Mouse (Mus musculus): ENCODE results near the gene Rec8.

DNA sequence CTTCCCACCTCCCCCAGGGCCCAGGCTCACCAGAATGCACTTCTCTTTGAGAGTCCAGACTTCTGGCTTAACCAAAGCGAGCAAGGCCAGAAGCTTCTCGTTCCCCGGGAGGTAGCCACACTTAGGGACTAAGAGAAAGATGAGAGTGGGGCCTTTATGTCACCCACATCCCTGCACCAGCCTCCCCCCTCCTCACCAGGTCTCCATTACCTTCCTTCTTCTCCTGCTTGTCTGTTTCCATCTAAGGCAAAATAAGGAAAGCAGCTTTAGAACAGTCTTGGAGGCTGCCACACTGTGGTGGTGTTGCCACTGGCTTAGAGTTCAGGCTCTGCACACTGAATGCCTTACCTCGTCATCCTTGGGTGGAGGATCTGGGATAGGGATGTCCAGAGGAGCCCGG lies 28.6 kb upstream of the Rec8 start:
- no peak for TF ChIP-seq CTCF (IDR thresholded peaks at IDR 0.05; ENCODE audit: low read depth, low read length)
- no peak for TF ChIP-seq POLR2A (IDR thresholded peaks at IDR 0.05; ENCODE audit: extremely low read depth, insufficient read depth, low read length)
